Mouse (Mus musculus) spleen, adult 2 months (tissue): ENCODE data around the gene Slc25a12. TPM values are rescaled to one million over a fixed set of nuclear protein-coding genes. Genes with fewer than 3 reads are reported as not detected.
A peak's percentile ranks its signal among the peaks of the same experiment; 100 is the strongest.

ENCODE experiments used
- DNase-seq, 2 experiments: peaks; one replicate each; pipeline versions ENCODE4 v3.0.0 to v3.0.0-alpha.2; 2012 to 2021; ENCODE audit warnings: low spot score in 2 of 2, low read depth in 1 of 2
- H3K27ac ChIP-seq: fragments of 200-500 bp; 2 replicates; pipeline ENCODE4 v1.5.1; 2012; ENCODE audit warnings: low read length, inconsistent platforms; ENCODE audit not compliant: insufficient read depth
- H3K27me3 ChIP-seq: fragments of 200-500 bp; 2 replicates; pipeline ENCODE4 v1.6.1; 2012; ENCODE audit warnings: mild to moderate bottlenecking, moderate library complexity, low read length, inconsistent platforms; ENCODE audit not compliant: control insufficient read depth, insufficient read depth
- H3K36me3 ChIP-seq: fragments of 200-500 bp; 2 replicates; pipeline ENCODE4 v1.6.1; 2012; ENCODE audit warnings: mild to moderate bottlenecking, low read length, inconsistent platforms; ENCODE audit not compliant: control insufficient read depth, insufficient read depth
- H3K4me1 ChIP-seq: fragments of 200-500 bp; 2 replicates; pipeline ENCODE4 v1.6.1; 2011; ENCODE audit warnings: inconsistent platforms; ENCODE audit not compliant: control insufficient read depth, insufficient read depth, insufficient read length
- H3K4me3 ChIP-seq: fragments of 200-500 bp; 2 replicates; pipeline ENCODE4 v1.5.1; 2011; ENCODE audit warnings: mild to moderate bottlenecking, inconsistent platforms; ENCODE audit not compliant: insufficient read depth, insufficient read length; ENCODE audit errors: extremely low read depth
- CTCF ChIP-seq: fragments of 200-500 bp; IDR thresholded peaks from 2 replicates; pipeline ENCODE4 v1.5.1; 2011; ENCODE audit warnings: mild to moderate bottlenecking, inconsistent platforms; ENCODE audit not compliant: insufficient read depth, insufficient read length, insufficient replicate concordance; ENCODE audit errors: extremely low read depth
- POLR2A ChIP-seq: fragments of 200-500 bp; IDR thresholded peaks from 2 replicates; pipeline ENCODE4 v1.6.1; 2011; ENCODE audit warnings: low read depth, low read length, inconsistent platforms
- WGBS: fragments of 180-500 bp; shearing (Covaris S2); methylation state at CpG from one replicate; pipeline ENCODE4 v1.1.7; 2018; 5-methylcytosine and 5-hydroxymethylcytosine counted together
- polyA plus RNA-seq: library from polyadenylated mRNA; depleted of rRNA; stranded (reverse); fragments of >200 nt; gene quantifications from 2 replicates; pipeline ENCODE4 v1.2.3, GENCODE M21; 2012; rRNA removed

Slc25a12 gene
- 18.5 and 25.9 TPM in 2 replicates for polyA plus RNA-seq

DNA sequence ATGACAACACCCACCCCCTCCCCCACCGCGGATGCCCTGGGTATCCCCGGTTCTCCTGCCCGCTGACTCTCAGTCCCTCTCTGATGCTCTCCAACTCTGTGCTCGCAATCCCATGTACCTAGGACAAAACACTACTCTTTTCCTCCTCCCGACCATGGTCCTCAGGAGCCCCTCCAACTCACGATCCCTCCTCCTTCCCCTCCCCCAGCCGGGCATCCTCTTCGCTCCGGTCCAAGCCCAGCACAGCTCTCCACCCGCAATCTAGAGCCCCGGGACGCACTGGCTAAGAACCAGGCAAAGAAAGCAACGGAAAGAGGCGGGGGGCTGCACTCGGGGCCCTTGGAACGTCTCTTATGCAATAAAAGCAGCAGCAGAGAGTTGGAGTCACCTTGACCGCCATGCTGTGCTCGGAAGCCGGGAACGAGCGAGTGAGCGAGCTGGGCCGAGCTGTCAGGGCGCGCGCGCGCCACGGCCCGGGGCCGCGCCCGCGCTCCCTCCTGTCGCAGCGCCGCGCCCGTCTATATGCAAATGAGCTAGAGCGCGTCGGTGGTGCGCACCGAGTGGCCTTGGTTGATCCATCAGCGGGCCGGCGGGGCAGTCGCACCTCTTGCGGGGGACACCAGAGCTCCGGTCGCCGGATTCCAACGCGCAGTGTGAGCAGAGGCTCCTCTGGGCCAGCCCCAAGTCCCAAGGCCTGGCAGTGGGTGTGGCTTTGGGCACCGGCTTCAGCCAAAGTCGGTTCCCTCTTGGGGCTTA, at the start of gene Slc25a12:
Gene Slc25a12, minus strand, starts transcription at position 625 of the 756 bp plus-strand sequence.
- Histone ChIP-seq H3K36me3 (no peaks in the 10 kb centered on the region; the same call in 1 of the 2 replicates), H3K27me3 (no peaks in the 10 kb centered on the region), H3K4me1 (no peaks in the 10 kb centered on the region), H3K27ac (peak within 1 kb of the TSS; percentile 95), H3K4me3 (peak within 1 kb of the TSS; percentile 93)
- TF ChIP-seq CTCF, result no peak
- peak; percentile 20 for TF ChIP-seq POLR2A
- under 1% methylated on average over 57 of the region's 57 CpGs for WGBS
- peak; percentile 67 to 70 for DNase-seq

DNA sequence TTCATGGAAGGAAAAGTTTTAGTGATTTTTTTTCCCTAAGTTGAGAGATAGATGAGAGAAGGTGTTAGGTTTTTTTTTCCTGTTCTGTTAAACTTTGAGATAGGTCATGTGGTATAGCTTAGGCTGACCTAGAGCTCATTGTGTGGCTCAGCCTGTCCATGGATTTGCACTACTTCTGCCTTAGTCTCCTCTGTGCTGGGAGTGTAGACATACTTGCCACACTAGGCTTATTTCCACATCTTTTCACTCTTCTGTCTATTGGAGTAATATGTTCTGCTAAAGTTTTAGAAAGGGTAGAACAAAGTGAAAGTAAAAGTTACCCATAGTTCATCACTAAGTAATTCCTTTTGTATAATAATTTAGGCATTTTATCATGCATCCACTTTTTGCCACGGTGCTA, 38.1 kb upstream of the Slc25a12 start:
- H3K36me3 ChIP-seq, result peaks cover 4% of the 10 kb centered on the region; the same call in 1 of the 2 replicates
- no peak for TF ChIP-seq CTCF
- H3K27me3 ChIP-seq, result no peaks in the 10 kb centered on the region
- DNase-seq, result no peak
- H3K4me1 ChIP-seq, result no peaks in the 10 kb centered on the region
- 64% methylated on average over 1 of the region's 1 CpGs for WGBS
- H3K27ac ChIP-seq, result no peak overlapping the region
- no peak overlapping the region for H3K4me3 ChIP-seq

DNA sequence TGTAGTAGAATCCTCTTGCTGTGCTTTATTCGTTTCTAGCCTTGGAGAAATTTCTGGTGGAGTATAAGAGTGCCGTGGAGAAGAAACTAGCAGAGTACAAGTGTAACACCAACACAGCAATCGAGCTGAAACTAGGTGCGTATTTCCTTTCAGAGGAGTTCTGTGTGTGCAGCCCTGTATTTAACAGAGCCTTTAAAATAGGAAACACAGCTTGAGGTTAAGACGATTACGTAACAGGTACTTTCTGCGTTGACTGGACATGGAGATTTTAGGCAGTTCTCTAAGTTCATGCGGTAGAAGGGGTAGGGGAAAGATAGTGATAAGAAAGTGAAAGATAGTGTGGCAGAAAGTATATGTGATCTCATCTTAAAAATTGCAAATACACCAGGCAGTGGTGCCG, 22.3 kb upstream of the Slc25a12 start:
- H3K27me3 ChIP-seq, result no peaks in the 10 kb centered on the region
- H3K36me3 ChIP-seq, result no peaks in the 10 kb centered on the region
- no peaks in the 10 kb centered on the region; the same call in 1 of the 2 replicates for H3K4me1 ChIP-seq
- no peak overlapping the region for H3K27ac ChIP-seq
- no peak for DNase-seq
- TF ChIP-seq CTCF (no peak), POLR2A (no peak)
- WGBS, result 15% methylated on average over 9 of the region's 9 CpGs
- H3K4me3 ChIP-seq, result peak overlapping the region; percentile 11; the same call in 1 of the 2 replicates

DNA sequence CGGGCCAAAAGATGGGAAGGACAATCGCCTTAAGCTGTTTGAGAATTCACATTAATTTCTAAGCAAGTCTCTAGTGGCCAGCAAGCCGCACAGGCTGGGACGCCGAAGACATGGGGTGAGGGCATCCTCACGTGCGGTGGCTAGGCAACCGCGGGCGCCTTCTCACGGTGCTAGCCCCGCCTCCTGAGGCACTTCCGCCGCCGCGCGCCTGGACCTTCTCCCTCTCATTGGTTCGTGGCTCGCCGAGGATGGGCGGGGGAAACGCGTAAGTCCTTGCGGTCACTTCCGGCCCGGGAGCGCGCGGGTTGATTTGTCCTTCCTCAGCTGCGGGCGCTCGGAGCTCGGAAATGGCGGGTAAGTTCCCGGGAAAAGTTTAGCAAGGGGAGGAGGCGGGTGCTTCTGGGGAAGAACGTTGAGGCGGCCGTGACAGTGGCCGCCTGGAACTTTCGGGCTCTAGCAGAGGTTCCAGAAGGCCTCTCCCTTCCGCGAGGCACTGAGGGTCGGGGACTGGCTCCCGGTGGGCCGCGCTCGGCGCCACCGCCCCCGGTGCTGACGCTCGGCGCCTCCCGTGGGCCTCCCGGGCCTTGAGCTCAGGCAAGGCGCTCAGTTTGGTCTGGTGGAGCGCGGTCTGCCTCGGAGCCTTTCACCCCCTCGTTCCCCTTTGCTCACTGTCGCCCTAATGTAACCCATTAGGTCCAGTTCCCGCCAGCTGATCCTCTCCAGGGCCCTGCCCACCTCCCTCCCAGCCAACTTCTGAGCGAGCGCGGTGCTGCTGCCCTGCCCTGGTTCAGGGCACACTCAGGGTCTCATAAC, 21.6 kb upstream of the Slc25a12 start, which contains the start of gene Hat1:
Gene Hat1, plus strand, starts transcription at position 8 of the 813 bp plus-strand sequence.
- TF ChIP-seq CTCF, result no peak
- TF ChIP-seq POLR2A, result no peak
- Histone ChIP-seq H3K27me3 (no peaks in the 10 kb centered on the region), H3K27ac (peak within 1 kb of the TSS; percentile 34; the same call in 1 of the 2 replicates), H3K36me3 (no peaks in the 10 kb centered on the region), H3K4me1 (no peaks in the 10 kb centered on the region; the same call in 1 of the 2 replicates), H3K4me3 (peak within 1 kb of the TSS; percentile 71)
- under 1% methylated on average over 66 of the region's 66 CpGs for WGBS
- DNase-seq, result peak; percentile 92 to 95

DNA sequence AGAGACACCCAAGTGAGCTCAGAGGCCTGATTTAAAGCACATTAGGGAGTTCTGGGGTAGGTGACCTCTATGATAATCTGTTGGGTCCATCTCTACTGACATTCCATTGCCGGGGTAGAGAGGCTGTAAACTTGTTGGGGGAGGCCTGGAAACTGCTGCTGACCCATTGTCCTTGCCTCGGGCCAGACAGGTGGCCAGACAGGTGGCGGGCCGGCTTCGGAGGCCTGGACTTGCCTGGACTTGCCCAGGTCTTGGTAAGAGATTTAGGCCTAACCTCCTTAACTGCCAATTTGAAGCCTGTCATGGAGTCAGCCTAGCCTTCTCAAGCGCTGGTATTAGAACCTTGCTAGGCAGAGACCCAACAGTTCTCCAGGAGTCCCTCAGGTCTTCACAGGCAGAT, 20.2 kb upstream of the Slc25a12 start:
- Histone ChIP-seq H3K4me1 (no peaks in the 10 kb centered on the region; the same call in 1 of the 2 replicates), H3K27me3 (no peaks in the 10 kb centered on the region), H3K4me3 (no peak overlapping the region), H3K36me3 (no peaks in the 10 kb centered on the region), H3K27ac (no peak overlapping the region)
- no peak for DNase-seq
- 93% methylated on average over 6 of the region's 6 CpGs for WGBS
- TF ChIP-seq CTCF (no peak), POLR2A (no peak)

DNA sequence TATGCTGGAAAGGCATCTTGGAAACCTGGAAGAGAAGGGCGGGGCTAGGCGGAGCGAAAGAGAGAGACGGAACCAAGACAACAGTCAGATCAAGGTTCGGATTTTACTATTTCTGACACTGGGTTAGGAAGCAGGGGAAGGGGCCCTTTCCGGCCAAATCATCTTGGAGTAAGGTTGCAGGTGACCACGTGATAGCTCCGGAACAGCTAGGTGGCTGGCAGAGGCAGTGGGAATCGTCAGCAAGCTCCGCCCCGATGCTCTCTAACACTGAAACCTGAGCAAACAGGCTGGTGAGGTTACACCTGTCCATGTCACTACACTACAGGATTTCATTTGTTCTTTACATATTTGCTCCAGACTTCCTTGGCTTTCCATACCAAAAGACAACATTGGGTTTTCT, 16.3 kb upstream of the Slc25a12 start:
- H3K36me3 ChIP-seq, result no peaks in the 10 kb centered on the region
- H3K27me3 ChIP-seq, result no peaks in the 10 kb centered on the region
- no peak overlapping the region for H3K4me3 ChIP-seq
- TF ChIP-seq CTCF (no peak), POLR2A (no peak)
- H3K4me1 ChIP-seq, result no peaks in the 10 kb centered on the region; the same call in 1 of the 2 replicates
- no peak for DNase-seq
- WGBS, result 76% methylated on average over 11 of the region's 11 CpGs
- H3K27ac ChIP-seq, result no peak overlapping the region
